Mouse (Mus musculus) layer of hippocampus, adult 8-10 months (tissue): Measurements from ENCODE around the gene Cd52. TPM values are rescaled to one million over a fixed set of nuclear protein-coding genes. Genes with fewer than 3 reads are reported as not detected.
A peak's percentile ranks its signal among the peaks of the same experiment; 100 is the strongest.

Experiments used
- DNase-seq, 2 experiments: peaks; one replicate each; pipeline ENCODE4 v3.0.0; 2022; ENCODE audit warnings: low spot score in 2 of 2
- total RNA-seq, 4 experiments: library from RNA; stranded (reverse); gene quantifications; 2 replicates each; pipeline ENCODE4 v1.2.4; 2022

The Cd52 gene
- total RNA-seq, 4 experiments from 2014 or later = 1.2 to 52.4 (median 18.2) TPM

DNA sequence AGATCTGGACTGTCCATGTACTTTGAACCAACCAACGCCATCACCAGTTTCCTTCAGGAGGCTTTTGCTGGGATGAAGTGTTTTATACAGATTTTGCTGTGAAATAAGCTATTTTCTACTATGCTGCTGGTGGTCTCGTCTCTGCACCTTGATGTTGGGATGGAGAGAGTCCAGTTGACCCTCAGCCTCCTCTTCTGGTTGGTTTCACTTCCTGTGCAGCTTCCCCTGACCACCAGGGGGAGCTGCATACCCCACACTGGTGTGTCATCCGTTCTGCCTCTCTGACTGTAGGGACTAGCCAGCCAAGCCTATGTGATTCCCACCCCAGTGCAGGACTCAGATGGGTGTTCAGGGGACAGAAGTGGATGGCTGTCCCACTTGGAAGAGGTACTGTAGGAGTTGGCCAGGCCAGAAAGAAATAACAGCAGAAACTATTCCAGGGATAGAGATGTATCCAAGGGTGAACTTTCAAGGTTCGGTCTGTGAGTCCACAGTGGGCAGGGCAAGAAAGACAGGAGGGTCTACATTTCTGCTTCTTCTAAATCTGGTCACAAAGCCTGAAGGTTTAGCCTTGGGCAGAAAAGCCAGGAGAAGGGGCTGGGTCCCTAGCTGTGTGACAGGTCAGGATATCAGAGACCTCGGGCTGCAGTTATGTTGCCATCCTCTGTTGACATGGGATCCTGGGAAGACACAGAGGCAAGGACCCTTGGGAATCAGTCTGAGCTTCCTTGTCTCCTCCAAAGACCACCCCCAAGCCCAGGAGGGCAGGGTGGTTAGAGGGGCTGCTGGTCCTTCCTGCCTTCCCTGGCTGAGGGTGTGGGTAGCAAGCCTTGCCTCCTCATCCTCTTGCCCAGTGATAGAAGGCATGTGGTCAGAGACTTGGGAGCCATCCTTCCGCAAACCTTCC lies 2.2 kb downstream of the Cd52 start:
- no peak for DNase-seq

DNA sequence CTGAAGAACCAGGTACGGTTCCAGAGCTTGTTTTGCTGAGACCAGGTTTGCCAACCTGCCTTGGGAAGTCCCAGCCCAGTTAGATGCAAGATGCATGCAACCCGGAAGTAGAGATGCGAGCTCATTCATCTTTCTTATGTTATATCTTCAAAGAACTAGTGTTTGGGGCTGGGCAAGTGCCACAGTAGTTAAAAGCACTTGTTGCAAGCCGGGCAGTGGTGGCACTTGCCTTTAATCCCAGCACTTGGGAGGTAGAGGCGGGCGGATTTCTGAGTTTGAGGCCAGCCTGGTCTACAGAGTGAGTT lies 3.7 kb downstream of the Cd52 start:
- no peak for DNase-seq

DNA sequence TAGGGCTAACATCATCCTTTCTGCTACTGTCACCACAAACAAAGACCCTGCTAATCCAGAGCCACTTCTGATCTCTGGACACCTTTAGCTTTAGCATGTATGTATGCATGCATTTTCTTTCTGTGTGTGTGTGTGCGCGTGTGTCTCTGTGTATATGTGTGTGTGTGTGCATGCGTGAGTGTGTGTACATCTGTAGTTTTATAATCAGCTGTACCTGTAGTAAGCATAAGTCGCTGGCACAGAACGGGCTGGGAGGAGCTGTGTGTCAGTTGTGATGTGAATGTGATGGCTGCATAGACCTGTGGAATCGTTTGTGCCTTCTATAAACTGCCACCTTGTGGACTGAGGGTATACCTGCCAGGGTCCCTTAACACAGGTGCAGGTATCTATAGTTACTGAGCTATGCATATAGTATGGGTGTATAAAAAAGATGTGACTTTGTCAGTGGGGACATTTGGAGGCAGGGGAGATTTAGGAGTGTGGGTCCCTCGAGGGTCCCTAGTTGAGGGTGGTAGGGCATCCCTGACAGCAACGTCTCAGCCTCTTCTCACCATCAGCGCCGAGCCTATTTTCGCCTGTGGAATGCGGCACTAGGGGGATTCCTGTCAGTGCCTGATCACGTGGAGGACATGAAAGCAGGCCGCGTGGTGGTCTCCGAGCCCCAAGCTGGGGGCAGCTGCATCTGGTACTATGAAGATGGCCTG lies 4.2 kb downstream of the Cd52 start:
- DNase-seq = no peak

DNA sequence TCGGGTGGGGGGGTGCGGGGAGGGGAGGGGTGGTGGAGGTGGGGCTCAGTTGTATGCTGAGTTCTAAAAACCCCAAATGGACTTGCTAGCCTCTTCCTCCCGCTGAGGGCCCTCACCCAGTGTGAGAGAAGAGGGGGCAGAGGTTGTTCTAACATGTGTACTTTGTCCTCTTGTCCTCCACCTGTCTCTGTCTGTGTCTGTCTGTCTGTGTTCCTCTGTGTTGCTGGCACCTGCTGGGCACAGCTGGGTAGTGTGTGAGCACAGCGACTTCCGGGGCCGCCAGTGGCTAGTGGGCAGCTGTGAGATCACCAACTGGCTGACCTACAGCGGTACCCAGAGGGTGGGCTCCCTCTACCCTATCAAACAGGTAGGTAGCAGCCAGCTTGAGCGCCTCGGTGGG lies 5.9 kb downstream of the Cd52 start:
- DNase-seq = no peak

DNA sequence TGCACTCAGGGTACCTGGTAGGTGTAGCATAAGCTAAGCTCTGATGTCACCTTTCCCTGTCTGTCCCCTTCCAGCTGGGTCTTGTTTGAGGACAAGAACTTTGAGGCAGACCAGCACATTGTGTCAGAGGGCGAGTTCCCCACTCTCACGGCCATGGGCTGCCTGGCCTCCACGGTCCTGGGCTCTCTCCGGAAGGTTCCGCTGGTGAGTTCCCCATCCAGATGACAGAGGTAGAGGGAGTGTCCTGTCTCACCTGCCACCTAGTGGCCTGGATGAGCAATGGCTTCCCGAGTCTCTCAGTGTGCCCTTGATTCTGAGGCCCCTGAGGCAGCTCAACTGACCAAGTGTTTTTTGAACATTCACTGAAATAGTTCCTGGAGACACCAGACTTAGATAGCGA lies 7.5 kb downstream of the Cd52 start:
- DNase-seq = no peak

DNA sequence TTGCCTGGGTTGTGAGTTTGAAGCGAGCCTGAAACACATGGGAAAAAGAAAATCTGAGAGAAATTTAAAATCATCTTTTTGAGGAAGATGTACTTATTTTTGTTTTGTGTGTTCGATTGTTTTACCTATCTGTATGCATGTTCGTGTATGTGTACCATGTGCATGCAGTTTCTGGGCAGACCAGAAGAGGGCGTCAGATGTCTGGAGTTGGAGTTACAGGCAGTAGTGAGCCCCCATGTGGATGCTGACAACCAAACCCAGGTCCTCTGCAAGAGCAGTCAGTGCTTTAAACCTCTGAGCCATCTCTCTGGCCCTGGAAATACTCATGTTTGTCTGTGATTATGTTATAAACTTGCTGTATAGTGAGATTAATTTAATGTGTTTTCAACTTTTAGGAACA lies 9.9 kb downstream of the Cd52 start:
- no peak for DNase-seq

DNA sequence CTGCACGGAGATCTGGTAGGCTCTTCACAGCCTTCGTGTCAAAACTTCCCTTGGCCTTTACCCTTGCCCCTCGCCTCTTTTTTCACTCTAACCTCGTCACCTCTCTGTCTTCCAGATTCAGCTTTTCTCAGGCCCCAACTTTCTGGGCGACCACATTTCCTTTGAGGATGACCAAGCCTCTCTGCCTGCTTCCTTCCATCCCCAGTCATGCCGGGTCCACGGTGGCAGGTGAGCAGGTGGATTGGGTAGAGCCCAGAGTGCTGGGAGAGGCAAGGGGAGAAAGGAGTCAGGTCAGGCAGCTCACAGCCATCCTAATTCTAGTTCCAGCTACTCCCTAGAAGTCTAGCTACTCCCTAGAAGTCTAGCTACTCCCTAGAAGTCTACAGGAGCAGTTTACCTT lies 12.4 kb downstream of the Cd52 start:
- DNase-seq = no peak

DNA sequence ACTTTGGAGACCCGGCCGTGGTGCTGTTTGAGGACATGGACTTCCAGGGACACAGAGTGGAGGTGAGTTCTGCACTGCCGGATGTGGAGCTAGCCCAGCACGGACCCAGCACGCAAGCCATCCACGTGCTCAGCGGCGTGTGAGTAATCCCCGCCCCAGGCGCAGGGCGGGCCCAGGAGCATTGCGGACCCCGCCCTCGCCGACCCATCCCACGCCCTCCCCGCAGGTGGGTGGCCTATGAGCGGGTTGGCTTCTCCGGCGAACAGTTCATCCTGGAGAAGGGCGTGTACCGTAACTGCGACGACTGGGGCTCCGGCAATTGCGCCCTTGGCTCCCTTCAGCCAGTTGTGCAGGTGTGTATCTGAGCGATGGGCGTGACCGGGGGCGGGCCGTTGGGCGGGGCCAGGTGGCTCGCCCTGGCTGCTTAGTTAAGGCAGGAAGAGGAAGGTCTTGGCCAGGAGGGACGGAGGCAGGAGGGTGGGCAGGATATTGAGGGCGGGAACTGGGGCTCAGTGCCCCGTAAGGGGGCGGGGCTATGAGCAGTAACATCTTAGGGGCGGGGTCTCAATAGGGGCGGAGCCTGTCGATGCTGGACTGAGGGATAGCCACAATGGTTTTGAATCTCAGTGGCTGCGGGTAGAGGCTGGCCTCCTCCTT lies 13.0 kb downstream of the Cd52 start:
- DNase-seq = peak; percentile 53 to 60

DNA sequence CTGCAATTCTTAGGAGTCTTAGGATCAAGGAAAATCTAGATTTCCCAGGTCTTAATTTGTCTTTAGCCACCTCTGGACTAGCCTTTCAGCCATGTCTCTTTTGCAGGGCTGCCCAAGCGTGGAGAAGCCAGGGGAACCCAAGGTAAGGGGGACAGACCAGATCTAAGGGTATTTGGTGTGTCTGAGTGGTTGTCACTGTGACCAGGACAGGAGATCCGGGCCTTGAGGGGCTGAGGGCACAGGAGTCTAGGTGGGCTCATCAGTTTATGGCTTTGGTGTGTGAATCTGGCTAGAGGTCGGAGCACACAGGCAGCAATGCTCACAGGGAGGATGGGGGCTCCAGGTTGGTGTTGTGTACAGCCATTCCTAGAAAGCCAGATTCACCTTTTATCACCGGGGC lies 14.2 kb downstream of the Cd52 start:
- DNase-seq = no peak

DNA sequence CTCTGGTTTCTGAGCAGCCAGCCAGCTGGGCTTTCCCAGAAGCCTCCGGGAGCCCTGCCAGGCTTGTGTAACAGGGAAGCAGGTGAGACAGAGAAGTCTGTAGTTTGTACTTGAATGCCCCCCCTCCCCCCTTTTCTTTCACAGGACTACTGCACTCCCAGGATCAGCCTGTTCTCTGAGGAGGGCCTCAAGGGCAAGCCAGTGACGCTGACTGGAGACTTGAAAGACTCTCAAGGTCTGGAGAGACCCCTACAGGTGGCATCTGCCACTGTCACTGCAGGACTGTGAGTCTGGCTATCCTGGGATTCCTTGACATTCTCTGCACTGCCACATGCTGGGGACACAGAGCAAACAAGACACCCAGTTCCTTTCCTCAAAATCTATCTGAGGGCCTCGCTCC lies 16.2 kb downstream of the Cd52 start:
- DNase-seq = peak; percentile 42 to 49

DNA sequence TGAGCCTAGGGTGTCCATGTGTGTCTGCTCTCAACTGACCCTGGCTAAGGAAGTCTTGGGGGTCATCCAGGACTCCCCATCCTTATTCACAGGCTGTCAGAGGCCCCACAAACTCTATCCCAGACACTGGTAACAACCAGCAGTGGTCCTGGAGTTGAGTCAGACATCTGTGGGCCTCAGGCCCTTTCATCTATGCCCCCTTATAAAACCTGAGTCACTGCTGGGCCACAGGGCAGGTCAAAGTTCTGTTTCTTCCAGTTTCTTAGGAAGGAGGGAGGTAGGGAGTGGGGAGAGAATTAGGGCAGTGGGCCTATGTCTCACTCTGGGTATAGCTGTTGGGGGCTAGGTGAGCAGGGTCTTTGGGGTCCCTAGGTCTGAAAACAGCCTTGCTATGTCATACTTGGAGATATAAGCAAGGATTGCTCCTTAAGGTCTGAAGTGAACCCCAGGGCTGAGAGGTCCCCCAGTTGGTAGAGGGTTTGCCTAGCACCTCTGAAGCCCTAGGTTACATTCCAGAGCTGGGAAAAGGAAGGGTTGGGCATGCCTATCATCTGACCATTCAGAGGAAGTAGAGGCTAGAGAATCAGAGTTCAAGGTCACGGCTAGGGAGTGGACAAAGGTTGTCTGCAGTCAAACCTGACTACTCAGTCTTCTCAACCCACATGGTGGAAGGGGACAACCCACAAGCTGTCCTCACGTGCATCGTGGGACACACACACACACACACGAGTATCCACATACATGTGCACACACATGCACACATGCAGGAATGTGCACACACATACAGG lies 25.9 kb downstream of the Cd52 start:
- DNase-seq = no peak

DNA sequence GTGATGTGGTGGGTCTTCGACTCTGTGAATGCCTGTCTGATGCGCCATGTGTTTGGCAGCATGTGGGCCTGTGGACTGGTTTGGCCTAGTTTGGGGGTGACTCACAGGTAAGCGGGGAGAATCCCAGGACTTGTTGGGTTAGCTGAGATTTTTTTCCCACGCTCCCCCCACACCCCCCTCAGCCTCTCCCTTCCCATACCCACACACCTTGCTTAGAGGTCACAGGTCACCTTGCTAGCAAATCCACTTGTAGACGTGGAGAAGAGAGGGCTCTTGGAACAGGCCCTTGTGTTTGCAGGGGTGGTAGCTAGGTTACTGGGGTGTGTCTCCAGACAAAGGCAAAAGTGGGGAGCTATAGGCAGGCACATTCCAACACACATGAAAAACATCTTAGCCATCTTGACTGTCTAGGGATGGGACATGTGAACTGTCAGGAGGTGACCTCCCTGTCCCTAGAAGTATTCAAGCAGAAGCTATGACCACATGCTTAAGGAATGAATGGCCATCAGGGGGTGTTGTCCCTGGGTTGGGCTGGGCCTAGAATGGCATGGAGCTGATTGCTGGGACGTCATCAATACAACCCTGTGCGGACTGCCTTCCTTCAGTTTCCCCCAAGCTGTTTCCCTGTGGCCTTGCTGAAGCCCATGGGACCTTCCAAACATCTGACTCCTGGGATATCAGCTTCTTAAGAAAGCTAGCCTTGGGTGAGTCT lies 26.9 kb downstream of the Cd52 start:
- DNase-seq = no peak

DNA sequence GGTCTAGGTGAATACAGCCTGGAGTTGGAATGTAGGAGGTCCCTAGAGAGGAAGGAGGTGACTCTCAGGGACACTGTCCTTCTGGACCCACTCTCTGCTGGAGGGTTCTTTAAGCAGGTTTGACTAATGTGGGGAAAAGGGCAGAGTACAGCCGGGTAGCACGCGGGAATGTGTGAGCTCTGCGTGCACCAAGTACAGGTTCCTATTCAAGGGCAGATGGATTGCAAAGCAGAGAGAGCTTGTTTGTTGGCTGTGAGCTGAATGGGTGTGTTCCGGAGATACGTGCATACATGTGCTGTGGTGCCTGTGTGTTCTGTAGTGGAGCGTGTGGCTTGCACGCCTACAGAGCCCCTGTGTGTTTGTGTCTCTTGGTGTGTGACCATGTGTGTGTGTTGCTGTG lies 27.5 kb downstream of the Cd52 start:
- no peak for DNase-seq

DNA sequence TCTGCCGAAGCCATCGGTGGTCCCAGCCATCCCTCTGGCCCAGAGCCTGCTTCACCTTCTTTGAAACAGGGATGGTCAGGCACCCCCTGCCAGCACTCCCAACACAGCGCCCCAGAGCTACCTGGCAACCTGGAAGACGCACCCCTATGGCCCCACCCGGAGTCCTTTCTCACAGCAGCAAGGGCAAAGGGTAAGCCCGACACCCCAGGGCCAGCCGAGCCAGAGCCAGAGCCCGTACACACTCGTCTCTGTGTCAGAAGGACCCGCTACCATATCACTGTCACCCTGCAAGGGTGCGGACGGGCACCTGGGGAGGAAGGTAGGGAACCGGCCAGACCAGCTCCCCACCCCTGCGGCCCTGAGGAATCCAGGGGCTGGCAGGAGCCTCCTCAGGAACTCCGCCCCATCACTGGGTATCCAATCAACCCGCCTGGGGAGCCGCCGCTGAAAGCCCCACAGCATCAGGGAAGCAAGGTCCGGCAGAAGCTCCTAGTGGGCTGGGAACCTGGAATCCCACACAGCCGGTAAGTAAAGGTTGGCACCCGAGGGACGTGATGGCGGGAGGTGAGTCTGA lies 29.4 kb downstream of the Cd52 start:
- DNase-seq = no peak

DNA sequence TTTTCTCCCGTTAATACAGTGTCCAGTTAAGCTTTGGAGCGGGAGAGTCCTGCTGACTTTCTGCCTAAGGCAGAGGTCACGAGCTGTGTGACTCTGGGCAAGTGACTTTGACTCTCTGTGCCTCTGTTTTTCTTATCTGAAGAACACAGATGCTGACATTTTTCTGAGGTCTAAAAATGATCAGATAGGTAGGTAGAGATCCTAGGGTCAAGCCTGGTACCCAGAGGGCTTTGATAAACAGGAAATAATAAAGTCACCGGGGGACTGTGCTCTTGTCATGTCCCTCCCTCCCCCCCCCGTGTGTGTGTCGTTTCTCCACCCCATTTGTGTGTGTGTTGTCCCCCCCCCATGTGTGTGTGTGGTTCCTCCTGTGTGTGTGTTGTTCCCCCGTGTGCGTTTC lies 32.3 kb downstream of the Cd52 start:
- no peak for DNase-seq

DNA sequence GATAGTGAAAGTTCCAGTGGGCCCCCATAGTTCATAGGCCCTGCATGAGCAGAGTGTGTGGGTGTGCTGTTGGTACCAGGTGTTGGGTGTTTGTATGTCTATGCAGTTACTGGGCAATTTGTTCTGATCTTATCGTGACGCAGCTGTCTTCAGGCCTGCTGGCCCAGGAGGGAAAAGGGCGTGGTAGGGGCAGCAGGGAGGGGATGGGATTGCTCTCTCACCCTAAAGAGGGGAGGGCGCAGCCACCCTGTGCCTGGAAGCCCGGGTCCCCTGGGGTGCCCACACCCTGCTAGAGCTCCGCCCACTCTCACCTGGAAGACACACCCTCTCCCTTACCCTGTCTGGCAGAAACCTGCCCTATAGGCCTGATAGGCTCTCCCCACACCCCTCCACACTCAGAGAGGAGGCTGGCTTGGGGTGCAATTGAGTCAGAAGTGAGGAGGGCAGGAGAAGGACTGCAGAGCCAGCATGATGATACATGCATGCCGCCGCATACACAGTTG lies 32.9 kb downstream of the Cd52 start:
- no peak for DNase-seq

DNA sequence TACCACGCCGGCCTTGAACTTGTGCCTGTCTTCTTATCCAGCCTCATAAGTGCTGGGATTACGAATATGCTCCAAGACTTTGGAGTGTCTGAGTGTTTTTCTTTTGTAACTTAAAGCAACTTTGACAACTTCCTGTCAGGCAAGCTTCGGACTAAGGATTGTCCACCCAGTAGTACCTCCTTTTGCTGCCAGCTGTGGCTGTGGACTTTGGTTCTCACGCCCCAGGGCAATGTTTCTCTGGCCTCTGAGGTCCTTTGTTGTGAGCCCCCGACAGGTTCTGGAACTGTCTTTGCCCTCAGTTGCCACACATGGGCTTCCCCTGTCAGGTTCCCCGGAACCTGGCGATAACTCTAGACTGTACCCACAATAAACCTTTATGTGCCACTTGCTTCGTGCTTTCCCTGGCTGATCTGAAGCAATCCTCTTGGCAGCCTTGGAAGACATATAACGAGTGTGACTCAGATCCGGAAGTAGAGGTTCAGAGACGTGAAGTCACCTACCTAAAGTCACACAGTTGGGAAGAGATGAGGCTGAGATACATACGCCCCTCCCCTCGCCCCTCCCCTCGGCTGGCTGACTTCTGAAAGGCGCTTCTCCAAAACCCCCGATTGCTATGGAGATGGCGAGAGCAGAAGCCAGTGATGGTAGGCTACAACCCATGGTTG lies 33.6 kb downstream of the Cd52 start:
- DNase-seq = no peak

DNA sequence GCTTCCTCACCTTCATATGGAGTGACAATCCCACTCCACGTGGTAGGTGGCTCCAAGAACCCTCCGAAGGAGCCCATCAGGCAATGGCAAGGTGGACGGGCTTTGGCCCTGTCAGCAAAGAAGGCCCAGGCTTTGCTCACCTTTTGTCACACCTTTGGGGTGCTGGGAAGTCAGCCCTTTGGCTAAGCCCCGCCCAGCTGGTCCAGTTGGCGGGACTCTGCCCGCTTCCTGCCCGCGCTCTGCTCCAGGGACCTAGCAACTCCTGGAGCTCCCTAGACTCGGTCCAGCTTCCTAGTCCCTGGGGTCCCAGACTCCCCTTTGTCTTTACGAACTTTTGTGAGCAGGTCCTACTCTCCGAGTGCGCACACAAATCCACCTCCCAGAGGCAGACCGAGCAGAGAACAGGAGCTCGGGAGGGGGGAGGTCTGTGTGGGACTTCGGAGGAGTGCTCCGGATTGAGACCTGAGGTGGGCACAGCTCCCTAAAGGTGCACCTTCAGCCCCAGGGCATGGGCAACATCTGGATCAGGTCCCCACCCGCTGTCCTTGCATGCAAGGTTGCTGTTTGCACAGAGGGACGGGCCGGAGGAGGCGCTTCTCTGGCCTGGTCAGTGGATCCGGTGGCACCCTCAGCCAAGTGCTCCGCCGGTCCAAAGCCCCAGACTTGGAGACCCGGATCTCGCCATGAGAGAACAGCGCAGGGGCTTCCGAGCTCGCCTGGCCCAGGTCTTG lies 34.6 kb downstream of the Cd52 start, which contains the start of gene Crybg2:
TSS of gene Crybg2 (plus strand) at position 681 of the 731 bp plus-strand sequence.
- DNase-seq = no peak

DNA sequence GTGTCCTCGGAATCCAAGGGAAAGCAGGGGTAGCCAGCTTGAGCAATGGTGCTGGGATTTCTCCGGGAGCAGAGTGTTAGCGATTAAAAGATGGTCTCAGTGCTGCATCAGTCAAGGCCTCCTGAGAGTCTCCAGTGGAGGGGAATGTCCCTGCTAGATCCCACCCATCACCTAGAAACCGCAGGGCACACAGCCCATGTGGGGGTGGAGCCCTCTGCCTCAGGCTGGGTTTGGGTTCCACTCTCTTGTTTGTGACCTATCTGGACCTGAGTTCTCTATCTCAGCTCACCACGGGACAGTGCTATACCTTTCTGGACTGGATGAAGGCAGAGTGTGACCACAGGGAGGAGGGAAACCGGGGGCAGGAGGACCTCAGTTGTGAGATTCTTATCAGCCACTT lies 36.0 kb downstream of the Cd52 start:
- no peak for DNase-seq
